Mouse (Mus musculus) spleen, adult 2 months (tissue): ENCODE data around the gene Tgoln1.

Source experiments
- CTCF ChIP-seq: fragments of 200-500 bp; IDR thresholded peaks from 2 replicates; pipeline ENCODE4 v1.5.1; 2011; ENCODE audit warnings: mild to moderate bottlenecking, inconsistent platforms; ENCODE audit not compliant: insufficient read depth, insufficient read length, insufficient replicate concordance; ENCODE audit errors: extremely low read depth
- POLR2A ChIP-seq: fragments of 200-500 bp; IDR thresholded peaks from 2 replicates; pipeline ENCODE4 v1.6.1; 2011; ENCODE audit warnings: low read depth, low read length, inconsistent platforms

DNA sequence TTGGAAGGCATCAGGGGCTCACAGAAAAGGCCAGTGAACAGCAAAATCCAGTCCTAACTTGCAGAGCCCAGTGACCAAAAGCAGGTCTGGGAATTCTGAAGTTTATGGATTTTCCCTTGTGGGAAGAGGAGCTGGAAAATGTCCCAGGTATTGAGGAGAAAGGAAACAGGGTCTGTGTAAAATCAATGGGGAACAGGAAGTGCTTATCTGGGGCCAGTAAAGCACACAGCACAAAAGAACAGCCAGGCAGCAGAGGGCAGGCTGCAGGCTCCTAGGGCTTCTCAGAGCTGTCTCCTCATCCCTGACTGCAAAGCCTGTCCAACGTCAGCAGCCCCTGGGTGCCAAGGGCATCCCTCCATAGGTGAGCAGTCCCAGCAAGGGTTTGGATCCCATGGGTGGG lies 46.2 kb upstream of the Tgoln1 start:
- TF ChIP-seq CTCF (no peak), POLR2A (no peak)
